Mouse (Mus musculus) brain, adult 2 months (tissue): ENCODE measurements at regions not wholly inside any gene's neighbourhood (a gene's known extent, or its start where the extent isn't known, plus 50 kb on each side); places are given as distances from the start of the nearest gene placed in this dataset.
"Not testable (repeated sequence)": the region's sequence is repeated elsewhere in the genome, so short reads cannot be mapped to it uniquely, and the experiment has no call there.

Source experiments
- DNase-seq: peaks from one replicate; pipeline ENCODE4 v3.0.0; 2011; ENCODE audit warnings: low read depth, low spot score

DNA sequence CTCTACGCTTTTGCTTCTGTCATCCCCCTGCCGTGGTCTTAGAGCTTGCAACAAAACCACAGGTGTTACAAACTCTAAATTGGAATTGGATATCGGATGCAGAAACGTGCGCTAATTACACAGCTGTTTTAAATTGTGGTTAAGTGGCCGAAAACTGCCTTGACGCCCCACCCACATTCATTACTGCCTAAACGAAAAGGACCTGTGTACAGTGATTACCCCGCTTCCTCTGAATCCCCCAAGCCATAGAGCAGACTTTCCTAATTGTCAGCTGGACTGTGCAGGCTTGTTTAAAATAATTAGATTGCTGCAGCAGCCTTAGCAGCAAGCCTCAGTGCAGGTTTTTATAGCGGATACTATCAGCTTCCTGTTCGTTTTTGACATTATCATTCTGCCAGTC, 94.7 kb downstream of the Cxxc4 start:
- peak; percentile 12 for DNase-seq

DNA sequence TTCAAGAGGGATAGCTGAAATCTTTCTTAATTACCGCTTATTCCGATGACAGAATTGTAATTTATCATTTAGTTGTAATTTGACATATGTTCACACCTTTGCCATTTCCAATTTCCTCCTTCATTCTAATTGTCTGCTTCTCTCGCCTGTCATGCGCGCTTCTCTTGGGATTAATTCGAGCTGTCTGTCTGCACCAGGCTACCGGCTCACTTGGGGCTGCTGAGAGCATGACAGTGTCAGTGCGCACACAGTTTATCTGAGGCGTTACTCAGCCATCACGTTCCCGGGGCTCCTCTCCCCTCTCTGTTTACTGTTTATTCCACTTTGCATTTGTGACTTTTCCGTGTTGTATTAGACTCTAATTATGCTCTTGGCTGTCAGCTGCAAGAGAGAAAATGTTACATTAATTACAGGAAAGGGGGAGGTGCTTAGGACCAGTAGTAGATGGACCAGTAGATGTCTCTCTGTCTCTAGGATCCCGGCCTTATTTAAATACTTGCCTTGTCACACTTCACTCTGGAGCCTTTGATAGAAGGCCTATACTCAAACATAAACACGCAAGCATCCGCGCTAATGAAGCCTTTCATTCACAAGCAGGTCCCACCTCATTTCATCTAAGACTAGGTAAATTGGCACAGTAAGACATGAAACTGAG, 95.3 kb downstream of the Cxxc4 start:
- DNase-seq: peak; percentile 40

DNA sequence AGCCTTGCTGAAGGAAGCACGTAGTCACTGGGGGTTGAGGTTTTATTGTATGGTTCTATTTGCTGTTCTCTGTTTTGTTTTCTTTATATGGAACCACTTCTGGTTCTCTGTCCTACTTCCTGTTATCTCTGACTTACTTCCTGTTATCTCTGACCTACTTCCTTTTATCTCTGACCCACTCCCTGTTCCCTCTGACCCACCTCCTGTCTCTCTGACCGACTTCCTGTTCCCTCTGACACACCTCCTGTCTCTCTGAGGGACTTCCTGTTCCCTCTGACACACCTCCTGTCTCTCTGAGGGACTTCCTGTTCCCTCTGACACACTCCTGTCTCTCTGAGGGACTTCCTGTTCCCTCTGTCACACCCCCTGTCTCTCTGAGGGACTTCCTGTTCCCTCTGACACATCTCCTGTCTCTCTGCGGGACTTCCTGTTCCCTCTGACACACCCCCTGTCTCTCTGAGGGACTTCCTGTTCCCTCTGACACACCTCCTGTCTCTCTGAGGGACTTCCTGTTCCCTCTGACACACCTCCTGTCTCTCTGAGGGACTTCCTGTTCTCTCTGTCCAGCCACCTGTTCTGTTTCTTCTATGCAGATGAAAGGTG, 102.9 kb downstream of the Cxxc4 start:
- not testable (repeated sequence) for DNase-seq

DNA sequence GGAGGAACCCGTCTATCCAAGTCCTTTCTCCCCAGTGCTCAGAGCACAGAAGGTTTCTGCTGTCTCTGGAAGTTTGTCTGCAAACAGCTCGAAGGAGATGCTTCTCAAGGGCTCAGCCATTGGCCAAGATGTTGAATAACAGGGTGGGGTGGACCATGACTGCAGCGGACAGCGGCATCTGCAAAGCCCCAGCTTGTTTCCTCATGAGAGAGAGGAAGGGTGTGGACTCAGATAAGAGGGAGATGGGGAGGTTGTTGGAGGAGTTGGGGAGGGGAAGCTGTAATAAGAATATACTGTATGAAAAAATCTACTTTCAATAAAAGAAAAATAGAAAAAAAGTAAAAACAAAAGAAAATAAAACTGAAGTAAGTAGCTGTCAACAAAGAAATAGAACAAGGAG, 129.7 kb downstream of the Cxxc4 start:
- DNase-seq: no peak

DNA sequence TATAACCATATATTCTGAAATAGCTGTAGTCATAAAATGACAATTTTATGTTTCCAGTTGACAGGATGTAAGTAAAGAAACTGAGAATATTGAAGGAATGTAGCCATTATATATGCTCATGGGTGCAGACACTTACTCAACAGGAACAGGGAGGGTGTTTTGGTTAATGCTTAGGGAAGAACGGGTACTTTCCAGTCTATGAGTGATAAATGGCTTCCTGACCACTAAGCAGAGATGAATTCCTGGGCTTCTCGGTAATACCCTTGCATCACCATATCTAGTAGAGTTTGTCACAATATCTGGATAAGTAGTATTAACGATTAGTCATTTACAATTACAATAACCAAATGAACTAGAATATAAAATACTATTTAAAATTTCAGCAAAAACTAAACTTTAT, 130.5 kb downstream of the Cxxc4 start:
- DNase-seq: no peak

DNA sequence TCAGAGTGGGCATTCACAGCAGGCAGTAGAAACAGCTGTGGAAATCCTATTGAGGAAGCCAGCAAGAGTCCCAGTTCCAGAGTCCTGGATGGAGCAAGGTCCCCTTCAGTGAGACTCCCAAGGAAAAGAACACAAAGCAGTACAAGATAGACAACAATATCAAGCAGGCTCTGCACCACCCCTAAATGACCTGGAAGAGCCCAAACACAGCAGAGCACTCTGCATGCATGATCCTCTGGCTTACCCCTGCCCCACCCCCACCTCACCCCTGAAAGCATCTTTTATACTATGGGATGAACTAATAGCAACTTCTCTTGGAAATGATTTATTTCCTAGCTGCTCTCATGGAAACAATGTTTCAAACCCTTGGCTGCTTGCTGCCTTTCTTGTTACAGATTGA, 132.3 kb downstream of the Cxxc4 start:
- DNase-seq: no peak

DNA sequence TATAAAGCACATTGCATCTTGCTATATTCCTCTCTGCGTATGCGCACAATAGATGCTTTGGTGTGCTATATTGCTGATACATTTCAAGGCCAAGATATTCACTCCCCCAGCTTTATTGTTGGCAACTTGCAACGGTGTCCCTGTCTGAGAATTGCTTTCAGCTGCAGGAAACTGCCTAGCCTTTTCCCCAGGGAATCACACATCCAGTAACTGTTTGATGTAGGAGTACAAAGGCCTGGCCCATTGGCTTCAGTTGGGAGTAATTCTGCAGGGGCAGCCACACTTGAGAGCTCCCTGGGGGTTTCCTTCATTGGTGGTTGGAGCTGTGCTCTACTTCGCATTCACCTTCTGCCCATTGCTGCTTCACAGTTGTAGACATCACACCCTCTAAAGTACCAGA, 132.8 kb downstream of the Cxxc4 start:
- peak; percentile 7 for DNase-seq

DNA sequence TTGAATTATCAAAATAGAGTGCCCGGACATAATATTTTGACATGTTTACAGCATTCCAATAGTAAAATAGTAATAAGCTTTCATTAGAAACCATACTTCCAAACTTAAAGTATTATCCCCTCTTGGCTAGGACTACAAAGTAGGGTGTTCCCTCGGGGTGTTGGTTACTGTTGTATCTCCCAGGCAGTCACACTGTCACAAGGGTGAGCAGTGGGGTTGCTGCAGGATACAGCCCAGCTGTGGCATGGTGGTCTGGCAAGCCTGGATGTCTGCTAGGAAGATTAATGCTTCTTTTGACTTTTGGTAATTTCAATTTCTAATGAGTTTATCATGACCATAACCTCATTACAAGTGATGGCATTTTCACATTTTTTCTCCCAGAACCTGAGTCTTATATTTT, 143.3 kb downstream of the Cxxc4 start:
- DNase-seq: no peak

DNA sequence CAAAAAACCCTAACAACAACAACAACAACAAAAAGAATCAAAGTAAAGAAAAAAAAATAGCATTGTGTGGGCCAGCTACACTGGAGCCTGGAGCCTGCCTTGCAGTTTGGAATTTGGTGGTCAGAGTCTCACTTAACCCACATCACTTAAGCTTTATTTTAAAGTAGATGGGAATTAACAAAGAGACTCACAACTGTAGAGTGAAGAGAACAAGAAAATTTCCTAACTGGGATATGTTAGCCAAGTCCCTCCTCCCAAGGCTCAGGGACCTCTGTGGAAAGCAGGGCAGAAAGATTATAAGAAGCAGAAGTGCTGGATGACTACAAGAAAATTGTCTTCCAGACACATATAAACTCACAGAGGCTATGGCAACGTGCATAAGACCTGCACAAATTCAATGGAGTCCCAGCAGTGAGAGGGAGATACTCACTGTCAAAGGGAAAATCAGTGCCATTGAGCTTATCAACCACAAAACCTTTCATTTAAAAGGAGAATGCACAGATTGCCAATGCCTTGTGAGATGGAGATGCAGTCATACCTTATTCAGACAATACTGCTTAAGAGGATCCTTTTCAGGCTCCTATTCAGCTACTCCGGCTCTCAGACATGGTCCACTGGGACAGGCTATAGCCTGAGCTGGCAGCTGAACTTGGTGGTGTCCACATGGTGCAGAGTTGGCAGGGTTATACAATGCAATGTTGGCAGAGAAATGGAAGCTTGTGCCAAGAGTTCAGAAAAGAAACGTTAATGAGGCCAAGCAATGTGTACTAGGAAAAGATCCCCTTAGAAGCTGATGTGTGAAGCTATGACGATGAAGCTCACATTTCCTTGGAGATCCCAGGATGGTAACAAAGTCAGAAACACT, 154.4 kb downstream of the Cxxc4 start:
- DNase-seq: peak; percentile 60

DNA sequence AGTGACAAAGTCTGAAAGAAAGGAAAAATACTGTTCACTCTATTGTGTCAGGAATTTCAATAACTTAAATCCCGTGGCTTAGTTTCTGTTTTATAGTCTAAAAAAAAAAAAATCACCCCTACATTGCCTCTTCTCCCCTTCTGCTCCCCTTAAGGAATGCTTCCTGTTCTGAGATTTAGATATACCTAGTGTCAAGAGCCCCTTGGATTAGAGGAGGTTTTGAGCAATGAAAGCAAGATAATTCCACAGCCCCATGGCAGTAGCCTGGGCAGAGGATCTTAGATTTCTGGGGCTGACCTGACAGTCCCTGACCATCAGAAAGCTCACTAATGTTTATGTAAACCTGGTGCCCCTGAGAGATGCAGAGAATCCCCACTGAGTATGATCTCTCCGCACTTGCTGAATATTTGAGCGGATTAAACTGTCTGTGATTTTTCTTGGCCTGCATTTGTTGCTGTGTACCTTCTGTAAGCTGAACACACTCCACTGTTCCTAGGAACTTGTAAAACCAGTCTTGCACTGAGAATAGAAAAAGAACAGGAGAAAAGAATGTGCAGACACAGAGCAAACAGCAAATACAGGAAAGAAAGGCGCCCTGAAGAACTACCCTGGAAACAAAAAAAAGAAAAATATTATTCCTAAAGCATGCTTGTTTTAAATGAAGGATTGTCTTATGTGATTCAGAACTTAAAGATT, 164.3 kb downstream of the Cxxc4 start:
- DNase-seq: no peak

DNA sequence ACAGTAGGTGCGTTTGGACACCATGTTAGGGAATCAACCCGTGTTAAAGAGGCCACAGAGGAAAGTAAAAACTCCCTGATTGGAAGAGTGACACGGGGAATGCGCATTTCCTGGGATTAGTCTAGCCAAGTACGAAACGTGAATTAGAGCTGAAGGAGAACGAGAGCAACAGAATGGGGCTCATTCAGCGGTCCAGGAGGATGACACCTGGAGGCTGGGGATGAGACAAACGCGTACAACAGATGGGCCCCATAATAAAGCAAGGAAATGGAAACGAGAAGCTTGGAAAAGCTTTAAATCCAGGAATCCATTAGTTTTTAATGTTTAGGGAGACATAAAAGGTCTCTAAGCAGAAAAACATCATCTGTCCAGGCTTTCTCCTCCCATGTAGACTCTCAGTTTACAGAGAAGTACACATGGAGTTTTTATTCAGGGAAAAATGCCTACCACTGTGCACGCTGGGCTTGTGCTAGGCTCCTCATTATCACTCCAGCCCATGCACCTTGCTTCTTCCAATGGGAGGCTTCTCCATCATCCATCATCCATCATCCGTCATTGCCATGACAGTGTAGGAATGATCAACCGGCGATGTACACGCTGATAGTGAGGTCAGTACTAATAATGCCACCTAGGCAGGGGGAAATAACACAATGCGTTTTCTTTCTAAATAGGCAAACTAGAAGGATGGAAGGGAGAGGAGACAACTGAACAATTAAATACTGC, 179.5 kb downstream of the Cxxc4 start:
- no peak for DNase-seq

DNA sequence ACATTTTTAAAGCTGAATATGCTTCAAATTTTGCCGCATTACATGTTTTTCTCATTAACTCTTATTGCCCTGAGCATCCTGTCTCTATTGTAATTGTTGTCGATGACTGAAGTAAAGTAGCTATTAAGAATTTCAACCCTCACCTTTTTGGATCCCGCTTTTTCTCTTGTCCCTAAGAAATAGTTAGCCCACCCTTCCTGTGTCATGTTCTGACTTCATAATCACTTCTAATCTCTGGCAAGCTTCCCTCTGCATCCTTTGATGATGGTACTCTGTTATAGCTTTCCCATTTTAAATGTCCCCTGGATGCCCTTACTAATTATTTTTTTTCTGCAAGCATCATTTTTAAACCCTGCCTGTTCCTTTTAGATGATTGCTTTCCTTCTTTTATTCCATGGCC, 191.3 kb downstream of the Cxxc4 start:
- no peak for DNase-seq

DNA sequence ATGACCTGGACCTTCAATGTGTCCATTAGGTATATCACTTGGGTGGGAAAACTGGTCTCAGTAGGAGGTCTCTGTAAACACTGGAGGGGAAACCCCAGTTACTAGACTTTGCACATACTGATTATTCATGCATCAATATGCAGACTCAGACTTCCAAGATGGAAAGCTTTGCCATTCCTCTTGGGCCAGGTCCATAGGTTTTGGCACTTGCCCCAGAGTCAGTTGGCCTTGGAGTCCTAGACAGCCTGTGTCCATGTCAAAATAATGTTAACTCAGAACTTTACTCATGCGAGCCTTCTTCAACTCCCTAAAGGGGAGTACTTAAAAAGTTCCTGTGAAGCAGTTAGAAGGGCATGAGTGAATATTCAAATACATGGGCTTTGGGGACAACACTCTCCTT, 230.3 kb downstream of the Cxxc4 start:
- DNase-seq: no peak

DNA sequence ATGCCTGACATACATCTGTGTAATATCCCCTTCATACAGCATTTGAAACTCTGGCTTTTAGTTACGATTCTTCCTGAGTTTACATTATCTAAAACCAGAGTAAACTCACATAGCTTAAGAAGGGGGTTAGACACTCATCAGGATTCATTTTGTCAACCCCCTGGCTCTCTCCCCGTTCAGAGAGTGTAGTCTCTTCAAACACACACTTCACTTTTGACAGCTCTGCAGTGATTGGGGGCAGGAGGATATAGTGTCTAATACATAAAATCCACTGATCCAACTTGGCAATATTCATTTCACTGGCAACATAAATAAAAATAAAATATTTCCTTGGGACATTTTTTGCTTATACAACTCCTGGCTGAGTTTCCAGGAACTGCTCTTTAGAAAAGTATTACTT, 251.0 kb downstream of the Cxxc4 start:
- no peak for DNase-seq

DNA sequence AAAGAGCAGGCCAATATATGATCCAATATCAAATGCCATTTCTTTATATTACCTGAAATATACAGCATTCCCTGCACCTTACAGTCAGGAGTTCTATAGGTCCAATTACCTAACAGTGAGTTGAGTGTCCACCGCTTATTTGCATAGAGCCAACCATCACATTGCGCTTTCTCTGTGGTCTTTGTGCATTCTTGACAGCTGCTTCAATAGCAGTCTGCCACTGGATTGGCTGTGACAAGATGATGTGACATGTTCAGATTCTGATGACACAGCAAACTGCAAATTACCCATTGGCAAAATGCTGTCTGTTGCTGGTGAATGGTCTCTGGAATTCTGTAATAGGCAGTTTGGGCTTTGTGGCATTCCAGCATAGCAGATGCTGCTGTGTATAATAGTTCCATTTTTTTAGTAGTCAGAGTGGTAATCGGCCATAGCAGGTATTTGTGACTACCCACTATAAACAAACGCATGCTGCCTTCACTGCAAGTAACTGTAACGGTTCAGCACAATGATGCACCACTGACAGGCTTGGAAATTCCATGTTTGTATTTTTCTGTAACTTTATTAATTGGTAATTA, 253.8 kb downstream of the Cxxc4 start:
- DNase-seq: no peak

DNA sequence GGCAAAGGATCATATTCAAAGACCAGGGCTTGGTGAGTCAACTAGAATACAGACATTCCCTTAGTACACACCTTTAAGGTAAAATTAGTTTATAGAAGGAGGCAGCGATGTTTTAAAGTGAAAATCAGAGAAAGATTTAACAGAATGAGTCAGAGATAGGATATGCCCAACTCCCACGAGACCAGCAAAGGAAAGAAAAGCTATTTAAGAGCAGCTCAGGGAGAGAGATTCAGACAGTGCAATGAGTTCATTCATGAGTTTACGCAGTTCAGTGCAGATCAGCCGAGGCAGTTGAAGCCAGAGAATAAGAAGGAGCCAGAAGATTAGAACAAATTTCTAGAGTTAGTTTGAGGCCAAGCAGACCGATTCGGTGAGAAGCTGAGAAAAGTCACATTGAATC, 273.4 kb downstream of the Cxxc4 start:
- peak; percentile 33 for DNase-seq

DNA sequence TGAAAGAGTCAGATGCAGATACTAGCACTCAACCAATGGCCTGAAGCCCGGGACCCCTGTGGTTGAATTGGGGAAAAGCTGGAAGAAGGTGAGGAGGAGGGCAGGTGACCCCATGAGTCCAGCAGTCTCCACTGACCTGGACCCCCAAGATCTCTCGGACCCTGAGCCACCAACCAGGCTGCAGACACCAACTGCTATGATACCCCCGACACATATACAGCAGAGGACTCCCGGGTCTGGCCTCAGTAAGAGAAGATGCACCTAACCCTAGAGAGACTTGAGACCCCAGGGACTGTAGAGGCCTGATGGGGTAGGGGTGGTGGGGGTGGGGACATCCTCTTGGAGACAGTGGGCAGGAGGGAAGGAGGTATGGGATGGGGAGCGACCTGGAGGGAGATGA, 289.5 kb downstream of the Cxxc4 start:
- no peak for DNase-seq

DNA sequence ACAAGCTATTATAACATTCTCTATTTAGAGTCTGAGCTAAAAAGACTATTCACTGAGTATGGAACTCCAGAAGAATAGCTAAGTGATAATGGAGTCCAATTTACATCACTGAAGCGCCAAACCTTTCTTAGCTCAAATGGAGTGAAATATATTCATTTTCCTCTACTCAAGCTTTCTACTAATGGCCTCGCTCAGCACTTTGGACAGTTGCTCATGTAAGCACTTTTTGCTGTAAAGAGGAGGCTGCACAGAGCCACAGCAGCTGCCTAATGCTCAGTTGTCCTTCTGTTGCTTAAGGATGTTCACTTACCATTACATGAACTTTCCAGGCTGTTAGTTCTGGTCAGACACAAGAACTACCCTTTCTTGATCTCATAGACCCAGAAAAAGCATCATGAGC, 268.7 kb upstream of the Tacr3 start:
- peak; percentile 1 for DNase-seq

DNA sequence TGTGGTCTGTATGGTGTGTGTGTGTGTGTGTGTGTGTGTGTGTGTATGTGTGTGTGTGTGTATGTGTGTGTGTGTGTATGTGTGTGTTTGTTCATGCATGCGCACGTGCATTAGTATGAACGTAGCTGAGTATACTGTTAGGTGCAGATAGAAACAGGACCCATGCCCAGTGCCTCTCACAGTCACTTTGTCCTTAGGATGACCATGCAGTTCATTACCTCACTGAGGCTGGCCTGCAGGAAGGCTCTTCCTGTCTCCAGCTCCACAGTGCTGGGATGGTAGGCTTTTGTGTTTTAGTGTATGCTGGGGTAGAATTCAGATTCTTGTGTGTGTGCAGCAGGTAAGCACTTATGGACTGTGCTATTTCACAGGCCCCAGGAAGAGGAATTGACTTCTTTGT, 250.0 kb upstream of the Tacr3 start:
- no peak for DNase-seq

DNA sequence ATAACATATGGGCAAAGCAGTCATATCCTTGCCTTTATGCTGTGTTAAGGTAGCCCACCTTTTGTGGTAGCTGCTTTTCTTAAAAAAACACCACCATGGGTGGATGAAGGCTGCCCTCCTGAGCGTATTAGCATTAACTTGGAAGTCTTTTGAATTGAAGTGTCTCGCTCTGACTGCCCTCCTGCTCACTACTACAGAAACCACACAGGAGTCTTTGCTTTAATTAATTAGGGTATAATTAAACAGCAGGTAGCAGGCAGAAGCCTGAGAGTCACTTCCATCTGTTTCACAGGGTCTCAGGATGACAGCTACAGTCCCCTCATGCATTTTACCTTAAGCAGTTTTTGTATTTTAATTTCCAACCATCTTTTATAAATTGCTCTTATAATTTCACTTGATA, 240.2 kb upstream of the Tacr3 start:
- no peak for DNase-seq

DNA sequence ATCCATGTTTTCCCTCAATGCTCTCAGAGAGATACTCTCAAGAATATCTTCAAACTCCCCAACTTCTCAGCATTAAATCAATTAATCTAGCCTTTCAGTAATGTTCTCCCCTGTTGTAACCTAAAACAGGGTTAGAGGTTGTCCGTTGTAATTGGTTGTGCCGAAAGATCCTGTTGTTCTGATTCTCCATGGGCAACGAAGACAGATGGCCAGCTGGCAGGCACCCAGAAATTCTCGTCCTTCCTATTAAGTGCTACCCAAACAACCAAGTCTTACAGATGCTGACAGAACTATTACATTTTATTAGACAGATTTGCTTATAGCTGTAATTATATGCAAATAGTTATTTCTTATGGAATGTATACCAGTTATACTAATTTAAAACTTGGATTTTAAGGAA, 225.9 kb upstream of the Tacr3 start:
- DNase-seq: no peak
